Mouse (Mus musculus) B cell, adult 2 months (primary cell): ENCODE measurements around the gene Rcn3.

Source experiments
- DNase-seq, 2 experiments: peaks; one replicate each; pipeline ENCODE4 v3.0.0; 2022

The Rcn3 gene

GRCm38 (mm10) chr7:45047491-45047890, 44.5 kb downstream of the Rcn3 start:
- no peak for DNase-seq

GRCm38 (mm10) chr7:45046853-45047350, 45.1 kb downstream of the Rcn3 start:
- DNase-seq = no peak

- no peak for DNase-seq
Measured at GRCm38 (mm10) chr7:45045741-45046140, 46.3 kb downstream of the Rcn3 start.

GRCm38 (mm10) chr7:45043307-45043706, 48.7 kb downstream of the Rcn3 start:
- no peak for DNase-seq

- DNase-seq = no peak
Measured at GRCm38 (mm10) chr7:45040851-45041250, 51.2 kb downstream of the Rcn3 start.

DNA sequence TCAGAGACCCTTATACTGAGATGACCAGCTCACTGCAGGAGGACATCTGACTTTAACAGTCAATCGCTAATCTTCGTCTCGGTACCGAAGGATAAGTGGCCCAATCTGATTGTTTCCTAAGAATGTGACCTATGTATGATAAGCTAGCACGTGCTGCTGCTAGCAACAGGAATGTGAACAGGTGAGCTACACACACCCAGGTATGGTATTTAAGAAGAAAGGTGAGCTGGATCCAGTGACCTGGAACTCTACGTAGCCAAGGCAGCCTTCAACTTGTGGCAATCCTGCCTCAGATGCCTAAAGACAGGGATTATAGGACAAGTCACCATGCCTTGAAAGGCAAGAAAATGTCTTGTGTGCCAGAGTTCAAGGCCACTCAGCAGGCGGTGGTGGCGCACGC, 53.6 kb downstream of the Rcn3 start:
- DNase-seq = no peak

GRCm38 (mm10) chr7:45037720-45038361, 54.2 kb downstream of the Rcn3 start:
- peak; percentile 81 to 83 for DNase-seq

DNA sequence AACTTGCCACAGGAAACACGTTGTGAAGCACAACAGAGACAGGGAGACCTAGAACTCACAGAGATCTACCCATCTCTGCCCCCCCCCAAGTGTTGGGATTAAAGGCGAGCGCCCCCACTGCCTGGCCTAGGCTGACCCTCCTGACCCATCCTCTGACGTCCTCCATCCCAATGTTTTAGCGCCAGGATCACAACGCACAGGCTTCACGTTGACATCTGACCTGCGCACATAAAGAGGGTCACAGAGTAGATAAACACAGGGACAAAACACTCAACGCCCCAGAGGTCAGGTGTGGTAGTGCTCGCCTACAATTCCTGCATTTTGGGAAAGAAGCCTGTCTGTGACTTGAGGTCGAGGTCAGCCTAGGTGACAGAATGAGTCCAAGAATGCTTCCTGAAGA, 55.3 kb downstream of the Rcn3 start:
- DNase-seq = no peak

DNA sequence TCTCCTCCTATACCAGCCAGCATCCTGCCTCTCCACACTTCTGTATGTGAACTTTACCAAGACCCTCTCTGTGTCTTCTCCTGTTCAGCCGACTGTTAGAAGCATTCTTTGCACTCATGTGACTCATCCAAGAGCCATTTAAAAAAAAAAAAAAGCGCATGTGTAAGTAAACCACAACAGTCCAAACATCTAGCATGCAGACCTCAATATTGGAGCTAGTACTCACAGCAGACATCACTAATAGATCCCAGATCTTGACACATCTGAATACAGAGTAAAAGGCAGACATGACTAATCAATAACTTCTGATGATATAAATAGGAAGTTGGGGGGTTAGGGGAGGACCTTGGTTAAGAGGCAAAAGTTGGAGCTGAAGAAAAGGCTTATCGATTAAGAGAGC, 56.4 kb downstream of the Rcn3 start:
- DNase-seq = no peak

GRCm38 (mm10) chr7:45033722-45034359, 58.2 kb downstream of the Rcn3 start:
- no peak for DNase-seq
